Comparison of ENCODE assay signal across 10 mouse cellular contexts in genomic region chr1:175385581-175386235, GRCm38 (mm10).
DNase-seq lines count a peak whose midpoint lies in the region; ATAC-seq lines count a peak whose summit lies in the region.
"Had no signal": no experiment of that assay in that cellular context is flagged by ENCODE, and none has a peak within 500 bp of the region (broad histone marks: within the 10 kb centered on the region; RNA-seq: fewer than 3 reads in every experiment).

No protein-coding gene starts in this region.

- no peak overlapping the region for H3K4me3 ChIP-seq in limb, embryonic 12.5 days (replicated peaks)
- no peak overlapping the region for H3K4me3 ChIP-seq in limb, embryonic 10.5 days
- H3K4me3 ChIP-seq in forebrain, embryonic 12.5 days (replicated peaks) = no peak overlapping the region
- H3K4me3 ChIP-seq in limb, embryonic 13.5 days = no peak overlapping the region
- no peak overlapping the region for H3K4me3 ChIP-seq in liver, embryonic 11.5 days (ENCODE audit: low read depth, low read length)

- H3K9me3 ChIP-seq in limb, embryonic 12.5 days = no peaks in the 10 kb centered on the region
- no peaks in the 10 kb centered on the region for H3K9me3 ChIP-seq in limb, embryonic 10.5 days (replicated peaks)
- H3K9me3 ChIP-seq in forebrain, embryonic 12.5 days = no peaks in the 10 kb centered on the region
- H3K9me3 ChIP-seq in limb, embryonic 13.5 days = no peaks in the 10 kb centered on the region
- no peaks in the 10 kb centered on the region for H3K9me3 ChIP-seq in liver, embryonic 11.5 days (ENCODE audit: control insufficient read depth, low read length)

- H3K27me3 ChIP-seq in limb, embryonic 12.5 days = no peaks in the 10 kb centered on the region
- no peaks in the 10 kb centered on the region for H3K27me3 ChIP-seq in limb, embryonic 10.5 days (ENCODE audit: low read depth, poor library complexity, severe bottlenecking)
- H3K27me3 ChIP-seq in forebrain, embryonic 12.5 days = no peaks in the 10 kb centered on the region
- H3K27me3 ChIP-seq in limb, embryonic 13.5 days = no peaks in the 10 kb centered on the region
- H3K27me3 ChIP-seq in liver, embryonic 11.5 days (replicated peaks; ENCODE audit: control insufficient read depth, insufficient read depth, low read length) = no peaks in the 10 kb centered on the region
- H3K27me3 ChIP-seq: CH12.LX had no signal

- H3K27ac ChIP-seq in limb, embryonic 12.5 days = no peak overlapping the region
- H3K27ac ChIP-seq in limb, embryonic 10.5 days = no peak overlapping the region
- 0 out of 2 replicates have a peak overlapping the region, but pooled peaks have one; percentile 42 for H3K27ac ChIP-seq in forebrain, embryonic 12.5 days
- H3K27ac ChIP-seq in limb, embryonic 13.5 days = no peak overlapping the region
- H3K27ac ChIP-seq in liver, embryonic 11.5 days (ENCODE audit: low read depth, low read length) = no peak overlapping the region

- peak; percentile 47; the same call in 1 of the 2 replicates for ATAC-seq in limb, embryonic 12.5 days (ENCODE audit: insufficient number of reproducible peaks, insufficient read depth, low FRiP score, low TSS enrichment, low read depth)
- peak; percentile 91 for ATAC-seq in forebrain, embryonic 12.5 days (ENCODE audit: low FRiP score)
- ATAC-seq in limb, embryonic 13.5 days (ENCODE audit: low FRiP score, low read depth) = peak; percentile 90
- ATAC-seq in liver, embryonic 11.5 days (replicated peaks; ENCODE audit: low FRiP score) = no peak

- H3K36me3 ChIP-seq in limb, embryonic 12.5 days = no peaks in the 10 kb centered on the region
- H3K36me3 ChIP-seq in limb, embryonic 10.5 days = no peaks in the 10 kb centered on the region
- H3K36me3 ChIP-seq in forebrain, embryonic 12.5 days (replicated peaks) = no peaks in the 10 kb centered on the region
- no peaks in the 10 kb centered on the region for H3K36me3 ChIP-seq in limb, embryonic 13.5 days
- H3K36me3 ChIP-seq in liver, embryonic 11.5 days (ENCODE audit: control insufficient read depth, insufficient read depth, low read length) = no peaks in the 10 kb centered on the region

- no peak overlapping the region for H3K4me2 ChIP-seq in limb, embryonic 12.5 days
- no peak overlapping the region for H3K4me2 ChIP-seq in forebrain, embryonic 12.5 days
- H3K4me2 ChIP-seq in limb, embryonic 13.5 days (replicated peaks) = no peak overlapping the region
- H3K4me2 ChIP-seq in liver, embryonic 11.5 days = no peak overlapping the region

- DNase-seq in limb, embryonic 10.5 days (ENCODE audit: low spot score) = no peak
- peak; percentile 34 for DNase-seq in retina, postnatal 1 day
- no peak for DNase-seq in thymus, postnatal 25 days
- no peak for DNase-seq in adrenal gland, postnatal 10 days
- DNase-seq in liver, embryonic 11.5 days (ENCODE audit: low spot score) = no peak
- DNase-seq: adrenal gland, postnatal 36 days had no signal

- no peak overlapping the region for H3K9ac ChIP-seq in limb, embryonic 12.5 days (replicated peaks)
- H3K9ac ChIP-seq in forebrain, embryonic 12.5 days = no peak overlapping the region
- no peak overlapping the region for H3K9ac ChIP-seq in limb, embryonic 13.5 days
- no peak overlapping the region for H3K9ac ChIP-seq in liver, embryonic 11.5 days (ENCODE audit: low read depth, low read length)

- 39% methylated on average over 3 of the region's 3 CpGs for WGBS in limb, embryonic 12.5 days
- 49% methylated on average over 3 of the region's 3 CpGs for WGBS in limb, embryonic 10.5 days
- 17% methylated on average over 3 of the region's 3 CpGs for WGBS in forebrain, embryonic 12.5 days
- 24% methylated on average over 3 of the region's 3 CpGs for WGBS in limb, embryonic 13.5 days
- 51% methylated on average over 3 of the region's 3 CpGs for WGBS in liver, embryonic 11.5 days

- H3K4me1 ChIP-seq in limb, embryonic 12.5 days (replicated peaks) = no peaks in the 10 kb centered on the region; the same call in 1 of the 2 replicates
- H3K4me1 ChIP-seq in limb, embryonic 10.5 days = peaks cover 7% of the 10 kb centered on the region
- peaks cover 11% of the 10 kb centered on the region for H3K4me1 ChIP-seq in forebrain, embryonic 12.5 days
- H3K4me1 ChIP-seq in limb, embryonic 13.5 days = no peaks in the 10 kb centered on the region
- H3K4me1 ChIP-seq in liver, embryonic 11.5 days (replicated peaks; ENCODE audit: control insufficient read depth, insufficient read depth, low read length) = no peaks in the 10 kb centered on the region
